Mouse (Mus musculus) right cerebral cortex, postnatal 25 days (tissue): ENCODE measurements around the gene Rps19.
A peak's percentile ranks its signal among the peaks of the same experiment; 100 is the strongest.
"Not testable (repeated sequence)": the region's sequence is repeated elsewhere in the genome, so short reads cannot be mapped to it uniquely, and the experiment has no call there.

Source experiments
- DNase-seq: peaks from one replicate; pipeline ENCODE4 v3.0.0; 2022

Gene Rps19

GRCm38 (mm10) chr7:24877588-24877987 is 6.6 kb upstream of the Rps19 start:
- no peak for DNase-seq

- no peak for DNase-seq
Observed at GRCm38 (mm10) chr7:24879620-24880019, 4.6 kb upstream of the Rps19 start.

- DNase-seq = no peak
Observed at GRCm38 (mm10) chr7:24882416-24883199, 1.6 kb upstream of the Rps19 start.

GRCm38 (mm10) chr7:24884693-24885291 is 621 bp downstream of the Rps19 start:
- DNase-seq = no peak

- no peak for DNase-seq
Observed at GRCm38 (mm10) chr7:24885468-24886307, 1.5 kb downstream of the Rps19 start.

GRCm38 (mm10) chr7:24886308-24886633 is 2.1 kb downstream of the Rps19 start:
- no peak for DNase-seq

- no peak for DNase-seq
Observed at GRCm38 (mm10) chr7:24887096-24887495, 2.9 kb downstream of the Rps19 start.

GRCm38 (mm10) chr7:24889431-24890220 is 5.5 kb downstream of the Rps19 start:
- no peak for DNase-seq

- DNase-seq = peak; percentile 73
Observed at GRCm38 (mm10) chr7:24890281-24891216, 6.4 kb downstream of the Rps19 start.

- no peak for DNase-seq
Observed at GRCm38 (mm10) chr7:24891241-24892124, 7.3 kb downstream of the Rps19 start.

- no peak for DNase-seq
Observed at GRCm38 (mm10) chr7:24892125-24892583, 8.0 kb downstream of the Rps19 start.

GRCm38 (mm10) chr7:24895749-24896148 is 11.6 kb downstream of the Rps19 start:
- not testable (repeated sequence) for DNase-seq

GRCm38 (mm10) chr7:24896269-24896668 is 12.1 kb downstream of the Rps19 start:
- DNase-seq = no peak

- no peak for DNase-seq
Observed at GRCm38 (mm10) chr7:24897224-24897623, 13.1 kb downstream of the Rps19 start, which contains the start of gene Cd79a. Cd79a (plus strand) TSS chr7:24897381.

- DNase-seq = no peak
Observed at GRCm38 (mm10) chr7:24897959-24898358, 13.8 kb downstream of the Rps19 start.

- no peak for DNase-seq
Observed at GRCm38 (mm10) chr7:24901114-24901513, 16.9 kb downstream of the Rps19 start.

GRCm38 (mm10) chr7:24901842-24902241 is 17.7 kb downstream of the Rps19 start:
- DNase-seq = no peak

- DNase-seq = no peak
Observed at GRCm38 (mm10) chr7:24902264-24902629, 18.1 kb downstream of the Rps19 start.

- peak; percentile 47 for DNase-seq
Observed at GRCm38 (mm10) chr7:24902630-24903443, 18.7 kb downstream of the Rps19 start, which contains the start of gene Arhgef1. Arhgef1 (plus strand) TSS chr7:24902912.

- DNase-seq = no peak
Observed at GRCm38 (mm10) chr7:24903444-24903825, 19.3 kb downstream of the Rps19 start.
